Mouse (Mus musculus): Measurements from ENCODE around the gene Tbx1. TPM values are rescaled to one million over a fixed set of nuclear protein-coding genes. Genes with fewer than 3 reads are reported as not detected.

Gene Tbx1
- polyA plus RNA-seq, 1 experiment from 2014 or later = 0.98 TPM

DNA sequence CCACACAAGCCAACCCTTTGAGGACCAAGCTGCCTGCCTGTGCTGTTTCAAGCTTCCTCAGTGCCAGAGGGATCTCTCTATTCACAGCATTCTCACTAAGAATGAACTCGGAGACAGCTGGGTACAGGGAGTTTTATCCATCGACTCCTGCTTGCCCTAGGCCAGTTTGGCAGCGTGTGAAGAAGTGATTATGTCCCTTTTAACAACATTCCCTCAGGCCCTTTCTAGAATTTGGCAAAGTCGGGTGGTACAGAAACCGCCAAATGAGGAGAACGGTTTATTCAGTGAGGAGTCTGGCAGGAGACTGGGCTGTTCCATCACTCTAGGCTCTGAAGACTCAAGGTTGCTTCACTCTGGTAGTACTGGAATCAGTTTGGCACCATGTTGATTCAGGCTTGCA, 29.7 kb upstream of the Tbx1 start:
- Histone ChIP-seq H3K27ac (no peak overlapping the region), H3K4me3 (no peak overlapping the region), H3K27me3 (replicated peaks) (peaks cover 79% of the 10 kb centered on the region), H3K9me3 (no peaks in the 10 kb centered on the region), H3K9ac (no peak overlapping the region), H3K36me3 (replicated peaks) (peaks cover 35% of the 10 kb centered on the region), H3K4me1 (peaks cover 25% of the 10 kb centered on the region), H3K4me2 (peak overlapping the region; percentile 57; the same call in 1 of the 2 replicates)
- no peak for ATAC-seq (replicated peaks)
- 26% methylated on average over 6 of the region's 6 CpGs for WGBS

DNA sequence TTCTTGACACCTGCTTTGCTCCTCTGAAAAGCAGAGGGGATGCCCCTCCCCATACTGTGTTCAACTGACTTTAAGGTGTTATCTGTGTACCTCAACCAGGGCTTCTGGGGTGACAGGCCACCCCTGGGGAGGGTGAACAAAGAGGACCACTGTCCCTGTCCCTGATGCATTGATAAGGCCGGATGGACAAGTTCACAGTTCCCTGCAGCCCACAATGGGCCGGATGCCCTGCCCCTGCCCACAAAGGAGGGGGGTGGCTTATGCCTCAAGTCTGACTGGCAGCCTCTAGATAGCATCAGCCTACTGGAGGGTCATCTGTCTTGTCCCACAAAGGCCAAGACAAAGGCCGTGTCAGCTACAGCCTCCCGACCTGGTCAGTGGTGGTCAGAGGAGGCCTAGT, 28.6 kb upstream of the Tbx1 start:
- Histone ChIP-seq H3K36me3 (replicated peaks) (peaks cover 25% of the 10 kb centered on the region), H3K9ac (no peak overlapping the region), H3K4me2 (no peak overlapping the region), H3K4me1 (peaks cover 25% of the 10 kb centered on the region), H3K9me3 (no peaks in the 10 kb centered on the region), H3K4me3 (no peak overlapping the region), H3K27me3 (replicated peaks) (peaks cover 68% of the 10 kb centered on the region), H3K27ac (no peak overlapping the region)
- ATAC-seq (replicated peaks) = no peak
- 45% methylated on average over 4 of the region's 4 CpGs for WGBS

DNA sequence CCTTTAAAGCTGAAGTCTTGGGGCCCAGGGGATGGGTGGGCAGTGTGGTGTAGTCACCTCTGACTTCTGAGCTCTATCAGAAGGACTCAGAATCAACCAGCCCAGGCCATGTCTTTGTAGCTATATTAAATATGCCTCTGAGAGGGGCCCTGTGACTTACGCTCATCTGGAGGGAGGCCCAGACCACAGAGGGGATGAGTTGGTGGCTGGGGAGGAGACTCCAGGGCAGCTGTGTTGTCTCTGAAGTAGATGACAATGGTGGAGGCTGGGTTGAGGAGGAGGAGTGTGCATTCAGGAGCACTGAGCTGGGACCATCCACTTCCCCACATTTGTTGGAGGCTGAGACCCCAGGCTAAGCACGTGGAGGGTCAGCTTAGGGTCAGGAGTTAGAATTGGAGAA, 27.8 kb upstream of the Tbx1 start:
- Histone ChIP-seq H3K27me3 (replicated peaks) (peaks cover 60% of the 10 kb centered on the region), H3K4me2 (no peak overlapping the region), H3K27ac (no peak overlapping the region), H3K36me3 (replicated peaks) (peaks cover 17% of the 10 kb centered on the region), H3K9me3 (no peaks in the 10 kb centered on the region), H3K9ac (no peak overlapping the region), H3K4me1 (peaks cover 25% of the 10 kb centered on the region), H3K4me3 (no peak overlapping the region)
- 48% methylated on average over 2 of the region's 2 CpGs for WGBS
- no peak; the same call in 1 of the 2 replicates for ATAC-seq (replicated peaks)

DNA sequence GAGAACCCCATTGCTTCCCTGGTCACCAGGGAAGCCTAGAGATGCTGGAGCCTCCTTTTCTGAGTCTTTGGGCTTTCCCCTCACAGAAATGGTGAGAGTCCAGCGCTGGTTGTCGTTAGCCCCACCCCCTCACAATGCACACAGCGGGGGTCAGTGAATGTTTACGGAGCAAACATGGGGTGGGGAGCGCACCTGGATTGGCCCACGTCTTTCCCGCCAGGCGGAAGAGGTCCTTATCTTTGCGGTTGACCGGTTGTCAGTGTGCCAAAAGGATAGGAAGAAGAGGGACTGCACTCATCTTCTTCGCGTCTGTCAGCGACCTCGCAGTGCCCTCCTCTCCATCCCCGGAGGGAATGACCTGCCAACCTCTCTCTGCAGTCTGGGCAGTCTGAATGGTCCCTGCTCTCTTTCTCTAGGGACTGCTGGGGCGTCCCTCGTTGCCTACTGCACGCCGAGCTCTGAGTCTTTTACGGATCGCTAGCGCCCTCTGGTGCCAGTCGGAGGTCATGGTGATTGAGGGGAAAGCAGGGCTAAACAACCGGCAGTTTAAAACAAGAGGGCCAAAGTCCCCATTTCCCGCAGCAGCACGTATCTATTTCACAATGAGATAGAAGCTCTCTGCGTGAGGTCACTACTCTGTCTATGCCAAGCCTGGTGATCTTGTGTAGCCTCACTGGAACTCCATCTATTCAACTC, 27.0 kb upstream of the Tbx1 start:
- no peaks in the 10 kb centered on the region for H3K9me3 ChIP-seq
- peak overlapping the region; percentile 28 for H3K4me3 ChIP-seq
- 2% methylated on average over 27 of the region's 27 CpGs for WGBS
- H3K9ac ChIP-seq = peak overlapping the region; percentile 34
- H3K4me2 ChIP-seq = peak overlapping the region; percentile 63
- peaks cover 25% of the 10 kb centered on the region for H3K4me1 ChIP-seq
- peaks cover 9% of the 10 kb centered on the region for H3K36me3 ChIP-seq (replicated peaks)
- peaks cover 52% of the 10 kb centered on the region for H3K27me3 ChIP-seq (replicated peaks)
- H3K27ac ChIP-seq = no peak overlapping the region
- peak; percentile 46 for ATAC-seq (replicated peaks)

DNA sequence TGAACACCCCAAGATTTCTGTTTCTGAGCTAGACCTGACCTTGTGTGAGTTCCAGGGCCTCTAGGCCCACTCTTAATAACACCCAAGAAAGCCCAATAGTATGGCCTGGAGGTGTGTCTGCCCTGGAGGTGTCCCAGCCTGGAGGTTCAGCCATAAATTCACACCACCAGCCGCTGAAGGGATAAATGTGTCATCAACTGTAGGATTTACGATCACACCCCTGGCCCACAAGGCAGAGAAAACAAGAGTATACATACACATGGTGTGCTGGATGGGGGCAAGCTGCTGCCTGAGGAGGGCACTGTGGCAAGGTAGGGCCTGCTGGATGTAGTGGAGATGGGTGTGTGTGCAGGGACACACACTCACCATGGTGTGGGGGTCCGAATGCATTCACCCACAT, 22.8 kb upstream of the Tbx1 start:
- WGBS = 90% methylated on average over 3 of the region's 3 CpGs
- no peak for ATAC-seq (replicated peaks)
- Histone ChIP-seq H3K4me1 (peaks cover 6% of the 10 kb centered on the region), H3K4me3 (no peak overlapping the region), H3K9me3 (no peaks in the 10 kb centered on the region), H3K36me3 (replicated peaks) (no peaks in the 10 kb centered on the region), H3K27me3 (replicated peaks) (peaks cover 13% of the 10 kb centered on the region), H3K9ac (no peak overlapping the region), H3K4me2 (no peak overlapping the region), H3K27ac (no peak overlapping the region)

DNA sequence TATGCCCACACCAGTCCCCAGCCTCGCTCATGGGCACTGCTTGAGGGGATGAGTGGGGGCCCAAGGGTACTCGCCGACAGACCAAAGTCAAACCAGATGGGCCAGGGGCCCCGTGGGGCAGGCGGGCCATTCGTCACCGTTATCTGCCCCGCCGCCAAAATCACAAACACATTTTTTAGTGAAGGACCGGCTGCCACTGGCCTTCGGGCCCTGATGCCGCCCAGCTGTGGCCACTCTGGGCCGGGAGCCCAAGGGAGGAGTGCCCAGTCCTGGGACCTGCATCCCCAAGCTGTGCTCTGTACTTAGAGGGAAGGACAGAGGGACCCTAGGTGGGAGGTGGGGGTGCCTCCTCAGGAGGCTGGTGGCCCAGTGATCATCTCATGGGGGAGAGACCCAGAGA, 21.3 kb upstream of the Tbx1 start:
- H3K27ac ChIP-seq = no peak overlapping the region
- ATAC-seq (replicated peaks) = no peak
- H3K27me3 ChIP-seq (replicated peaks) = 0 out of 2 replicates have a peak, but pooled peaks cover 8% of the 10 kb centered on the region
- no peak overlapping the region for H3K4me2 ChIP-seq
- no peaks in the 10 kb centered on the region for H3K9me3 ChIP-seq
- no peaks in the 10 kb centered on the region for H3K36me3 ChIP-seq (replicated peaks)
- H3K4me1 ChIP-seq = no peaks in the 10 kb centered on the region
- 88% methylated on average over 13 of the region's 13 CpGs for WGBS
- H3K9ac ChIP-seq = no peak overlapping the region
- H3K4me3 ChIP-seq = no peak overlapping the region

DNA sequence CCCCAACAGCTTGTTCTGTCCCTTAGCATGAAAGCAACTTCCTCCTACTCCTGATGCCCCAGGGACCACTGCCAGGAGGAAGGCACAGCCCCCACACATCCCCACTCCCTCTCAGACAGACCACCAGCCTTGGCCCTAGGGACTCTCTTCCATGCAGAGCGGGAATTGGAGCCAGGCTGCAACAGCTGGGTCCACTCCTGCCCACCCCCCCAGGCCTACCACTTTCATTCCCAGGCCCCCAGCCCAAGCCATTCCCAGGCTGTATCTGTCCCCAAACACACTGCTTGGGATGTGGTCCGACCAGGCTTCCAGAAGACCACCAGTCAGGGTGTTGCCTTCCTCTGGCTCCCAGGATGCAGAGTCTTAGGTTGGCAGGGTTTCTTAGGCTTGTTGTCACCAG, 18.6 kb upstream of the Tbx1 start:
- Histone ChIP-seq H3K9ac (no peak overlapping the region), H3K27ac (no peak overlapping the region), H3K4me1 (no peaks in the 10 kb centered on the region), H3K27me3 (replicated peaks) (0 out of 2 replicates have a peak, but pooled peaks cover 6% of the 10 kb centered on the region), H3K9me3 (no peaks in the 10 kb centered on the region), H3K4me3 (no peak overlapping the region), H3K4me2 (no peak overlapping the region), H3K36me3 (replicated peaks) (no peaks in the 10 kb centered on the region)
- no peak for ATAC-seq (replicated peaks)
- 74% methylated on average over 2 of the region's 2 CpGs for WGBS

DNA sequence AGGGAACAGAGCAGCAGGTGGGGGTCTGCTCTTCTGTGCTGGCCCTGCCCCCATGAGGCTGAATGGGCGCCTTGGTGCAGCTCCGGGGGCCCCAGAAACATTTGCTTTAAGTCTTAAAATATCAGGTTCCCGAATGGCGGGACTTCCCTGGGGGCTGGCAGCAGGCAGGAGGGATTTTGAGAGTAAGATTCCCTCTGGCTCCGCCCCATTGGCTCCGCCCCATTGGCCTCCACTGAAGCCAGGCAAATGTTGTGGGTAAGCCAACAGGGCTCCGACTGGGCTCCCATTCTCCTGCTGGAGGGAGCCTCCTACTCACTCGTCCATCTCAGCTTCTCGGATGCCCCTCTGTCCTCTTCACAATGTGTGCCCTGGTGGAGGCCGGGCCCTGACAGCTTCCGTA, 17.8 kb upstream of the Tbx1 start:
- no peak for ATAC-seq (replicated peaks)
- H3K27me3 ChIP-seq (replicated peaks) = 0 out of 2 replicates have a peak, but pooled peaks cover 6% of the 10 kb centered on the region
- H3K36me3 ChIP-seq (replicated peaks) = no peaks in the 10 kb centered on the region
- H3K9me3 ChIP-seq = no peaks in the 10 kb centered on the region
- no peak overlapping the region for H3K4me3 ChIP-seq
- H3K9ac ChIP-seq = no peak overlapping the region
- no peak overlapping the region for H3K27ac ChIP-seq
- H3K4me1 ChIP-seq = no peaks in the 10 kb centered on the region
- 6% methylated on average over 11 of the region's 11 CpGs for WGBS
- H3K4me2 ChIP-seq = 0 out of 2 replicates have a peak overlapping the region, but pooled peaks have one; percentile 14

DNA sequence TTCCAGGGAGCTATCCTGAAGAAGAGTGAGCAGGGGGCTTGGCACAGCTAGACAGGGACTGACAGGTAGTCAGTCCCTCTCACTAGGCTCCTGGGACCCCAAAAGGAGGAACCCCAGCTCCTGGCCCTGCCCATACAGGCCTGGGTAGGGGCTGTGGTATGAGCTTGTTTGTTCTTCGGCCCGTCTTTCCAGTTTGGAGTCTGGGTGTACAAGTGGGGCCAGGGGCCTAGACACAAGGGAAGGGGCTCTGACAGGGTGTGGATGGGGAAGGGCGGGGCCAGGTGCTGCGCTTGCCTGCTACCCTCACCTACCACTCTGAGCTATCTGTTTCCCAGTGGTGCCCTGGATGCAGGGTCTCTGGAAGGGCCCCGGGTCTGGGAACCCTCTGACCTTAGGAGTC, 15.2 kb upstream of the Tbx1 start:
- ATAC-seq (replicated peaks) = no peak
- H3K9me3 ChIP-seq = no peaks in the 10 kb centered on the region
- H3K27me3 ChIP-seq (replicated peaks) = 0 out of 2 replicates have a peak, but pooled peaks cover 6% of the 10 kb centered on the region
- H3K4me1 ChIP-seq = no peaks in the 10 kb centered on the region
- no peak overlapping the region for H3K9ac ChIP-seq
- H3K36me3 ChIP-seq (replicated peaks) = no peaks in the 10 kb centered on the region
- 84% methylated on average over 5 of the region's 5 CpGs for WGBS
- H3K4me2 ChIP-seq = no peak overlapping the region
- no peak overlapping the region for H3K27ac ChIP-seq
- H3K4me3 ChIP-seq = no peak overlapping the region

DNA sequence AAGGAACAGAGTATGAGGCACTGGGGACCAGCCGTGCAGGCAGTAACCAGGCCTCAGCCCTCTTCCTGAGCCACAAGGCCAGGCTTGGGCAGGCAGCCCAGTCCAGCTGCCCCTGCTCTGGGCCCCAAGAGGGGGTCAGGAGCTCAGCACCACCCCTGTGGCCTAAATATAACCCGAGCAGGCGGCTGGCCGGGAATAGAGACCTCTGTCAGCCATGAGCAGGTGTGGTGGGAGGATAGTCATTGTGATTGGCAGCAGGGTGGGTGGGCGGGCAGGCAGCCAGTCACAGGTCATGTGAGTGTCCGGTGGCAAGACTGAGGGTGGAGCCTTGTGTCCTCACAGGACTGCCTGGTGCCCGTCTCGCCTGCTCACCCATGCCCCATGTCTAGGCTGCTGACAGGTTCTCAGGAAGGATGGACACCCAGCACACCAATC, 13.8 kb upstream of the Tbx1 start:
- H3K4me1 ChIP-seq = no peaks in the 10 kb centered on the region
- H3K4me3 ChIP-seq = no peak overlapping the region
- H3K9ac ChIP-seq = no peak overlapping the region
- H3K27me3 ChIP-seq (replicated peaks) = 0 out of 2 replicates have a peak, but pooled peaks cover 3% of the 10 kb centered on the region
- no peak overlapping the region for H3K4me2 ChIP-seq
- H3K27ac ChIP-seq = no peak overlapping the region
- ATAC-seq (replicated peaks) = no peak
- 58% methylated on average over 8 of the region's 8 CpGs for WGBS
- H3K36me3 ChIP-seq (replicated peaks) = no peaks in the 10 kb centered on the region
- no peaks in the 10 kb centered on the region for H3K9me3 ChIP-seq

DNA sequence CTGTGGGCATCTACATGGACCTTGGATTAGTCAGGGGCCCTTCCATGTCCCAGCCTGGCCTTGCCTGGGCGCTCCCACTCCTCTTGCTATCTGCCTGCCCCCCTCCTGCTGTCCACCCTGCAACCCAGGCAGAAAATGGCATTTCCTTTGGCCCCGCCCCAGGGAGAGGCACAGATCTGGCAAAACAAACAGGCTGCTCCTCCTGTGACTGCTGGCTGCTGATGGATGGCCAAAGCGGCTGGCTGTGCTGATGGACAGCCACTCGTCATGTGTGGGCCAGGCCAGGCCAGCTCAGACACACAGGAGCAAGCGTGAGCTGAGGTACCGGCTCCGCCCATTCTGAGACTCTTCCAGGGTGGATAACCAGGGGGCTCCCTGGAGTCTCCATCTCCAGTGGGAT, 11.0 kb upstream of the Tbx1 start:
- no peak overlapping the region for H3K9ac ChIP-seq
- H3K4me2 ChIP-seq = no peak overlapping the region
- no peak overlapping the region for H3K4me3 ChIP-seq
- no peaks in the 10 kb centered on the region for H3K4me1 ChIP-seq
- H3K27ac ChIP-seq = no peak overlapping the region
- 63% methylated on average over 7 of the region's 7 CpGs for WGBS
- no peaks in the 10 kb centered on the region for H3K9me3 ChIP-seq
- no peaks in the 10 kb centered on the region for H3K36me3 ChIP-seq (replicated peaks)
- no peaks in the 10 kb centered on the region for H3K27me3 ChIP-seq (replicated peaks)
- no peak for ATAC-seq (replicated peaks)

DNA sequence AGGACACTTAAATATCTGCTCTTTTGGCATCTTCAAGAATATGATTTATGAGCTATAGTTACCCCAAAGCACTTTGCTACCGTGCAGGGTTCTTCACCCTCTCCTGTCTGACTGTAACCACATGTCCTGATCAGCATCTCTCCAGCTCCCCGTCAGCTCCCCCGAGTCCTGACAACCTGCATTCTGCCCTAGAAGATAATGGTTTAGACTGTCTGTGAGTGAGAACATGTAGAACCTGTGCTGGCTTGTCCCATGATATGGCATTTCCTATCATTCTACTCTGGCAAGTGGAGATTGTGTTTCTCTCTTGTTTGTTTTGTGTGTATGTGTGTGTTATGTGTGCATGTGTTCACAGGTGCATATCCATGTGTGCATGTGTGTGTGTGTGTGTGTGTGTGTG, 7.5 kb upstream of the Tbx1 start:
- no peaks in the 10 kb centered on the region for H3K9me3 ChIP-seq
- H3K9ac ChIP-seq = no peak overlapping the region
- H3K4me3 ChIP-seq = no peak overlapping the region
- H3K4me1 ChIP-seq = no peaks in the 10 kb centered on the region
- H3K36me3 ChIP-seq (replicated peaks) = no peaks in the 10 kb centered on the region
- no peak overlapping the region for H3K27ac ChIP-seq
- WGBS = 91% methylated on average over 3 of the region's 3 CpGs
- H3K27me3 ChIP-seq (replicated peaks) = peaks cover 12% of the 10 kb centered on the region
- ATAC-seq (replicated peaks) = no peak
- H3K4me2 ChIP-seq = no peak overlapping the region

DNA sequence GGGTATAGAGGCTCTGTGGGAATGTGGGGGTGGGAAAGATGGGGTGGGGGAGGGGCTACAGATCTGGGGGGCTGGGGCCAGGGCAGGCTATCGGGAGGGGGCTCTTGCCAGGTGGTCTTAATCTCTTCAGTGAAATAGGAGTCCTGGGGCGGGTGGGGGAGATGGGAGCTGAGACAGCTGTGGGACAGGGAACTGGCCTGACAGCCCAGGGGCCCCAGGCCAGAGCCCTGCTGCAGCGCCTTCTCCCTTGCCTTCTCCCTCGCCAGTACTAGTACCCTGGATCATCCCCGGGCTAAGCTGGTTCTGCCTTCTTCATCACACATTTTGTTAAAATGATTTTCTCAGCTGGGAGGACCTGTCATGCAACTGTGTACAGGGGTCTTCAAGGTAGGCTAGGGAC, 5.8 kb upstream of the Tbx1 start:
- H3K27ac ChIP-seq = no peak overlapping the region
- no peak overlapping the region for H3K4me3 ChIP-seq
- H3K9me3 ChIP-seq = no peaks in the 10 kb centered on the region
- no peaks in the 10 kb centered on the region for H3K36me3 ChIP-seq (replicated peaks)
- H3K27me3 ChIP-seq (replicated peaks) = peaks cover 26% of the 10 kb centered on the region
- ATAC-seq (replicated peaks) = no peak
- no peak overlapping the region for H3K4me2 ChIP-seq
- H3K9ac ChIP-seq = no peak overlapping the region
- peaks cover 7% of the 10 kb centered on the region for H3K4me1 ChIP-seq
- 44% methylated on average over 5 of the region's 5 CpGs for WGBS

Measured in midbrain, embryonic 15.5 days (tissue).